21 mouse cellular contexts compared by ENCODE assay signal in genomic region chr7:144026024-144026752, GRCm38 (mm10). TPM values are rescaled to one million over a fixed set of nuclear protein-coding genes. Genes with fewer than 3 reads are reported as not detected.
DNase-seq lines count a peak whose midpoint lies in the region; ATAC-seq and TF ChIP-seq lines count a peak whose summit lies in the region.
"Had no signal": no experiment of that assay in that cellular context is flagged by ENCODE, and none has a peak within 500 bp of the region (broad histone marks: within the 10 kb centered on the region; RNA-seq: fewer than 3 reads in every experiment).

No protein-coding gene starts in this region.

- ATAC-seq in hindbrain, embryonic 13.5 days (ENCODE audit: low FRiP score), result no peak

- WGBS in hindbrain, embryonic 13.5 days, result 85% methylated on average over 12 of the region's 12 CpGs

- H3K4me3 ChIP-seq in layer of hippocampus, adult 2 months, result no peak overlapping the region
- no peak overlapping the region for H3K4me3 ChIP-seq in hindbrain, embryonic 13.5 days
- H3K4me3 ChIP-seq: heart, embryonic 12.5 days; left cerebral cortex, adult 2 months; limb, embryonic 12.5 days; lung, embryonic 15.5 days; megakaryocyte, embryonic 14.5 days; neural tube, embryonic 13.5 days had no signal

- H3K27ac ChIP-seq in layer of hippocampus, adult 2 months, result no peak overlapping the region
- no peak overlapping the region for H3K27ac ChIP-seq in hindbrain, embryonic 13.5 days
- H3K27ac ChIP-seq: left cerebral cortex, adult 2 months; limb, embryonic 12.5 days; lung, embryonic 15.5 days; neural tube, embryonic 13.5 days had no signal

- no peak overlapping the region for H3K9ac ChIP-seq in hindbrain, embryonic 13.5 days
- H3K9ac ChIP-seq: heart, embryonic 12.5 days; limb, embryonic 12.5 days; lung, embryonic 15.5 days; neural tube, embryonic 13.5 days had no signal

- no peaks in the 10 kb centered on the region for H3K9me3 ChIP-seq in hindbrain, embryonic 13.5 days
- H3K9me3 ChIP-seq: limb, embryonic 12.5 days; lung, embryonic 15.5 days; neural tube, embryonic 13.5 days had no signal

- H3K36me3 ChIP-seq in hindbrain, embryonic 13.5 days, result no peaks in the 10 kb centered on the region
- H3K36me3 ChIP-seq: heart, embryonic 12.5 days; limb, embryonic 12.5 days; lung, embryonic 15.5 days; neural tube, embryonic 13.5 days had no signal

- DNase-seq in adrenal gland, postnatal 14 days, result peak; percentile 46
- DNase-seq in adrenal gland, adult 2 months, result no peak
- no peak for DNase-seq in layer of hippocampus, adult 2 months (ENCODE audit: low spot score in 2 of 2)
- no peak for DNase-seq in layer of hippocampus, postnatal 36 days
- DNase-seq in 3134 (ENCODE audit: extremely low read depth, insufficient read length, low spot score) (peak; percentile 38), NIH3T3 (ENCODE audit: low read depth) (peak; percentile 71)
- no peak for DNase-seq in spleen, postnatal 36 days (ENCODE audit: low spot score in 2 of 2)
- DNase-seq: B cell, adult 2 months; cerebellum, adult 11 months; cerebellum, postnatal 25 days; gastrocnemius, postnatal 36 days; heart, postnatal 4 days; retina, postnatal 1 day had no signal

- H3K4me2 ChIP-seq in hindbrain, embryonic 13.5 days, result no peak overlapping the region
- H3K4me2 ChIP-seq: heart, embryonic 12.5 days; limb, embryonic 12.5 days; lung, embryonic 15.5 days; neural tube, embryonic 13.5 days had no signal

- H3K4me1 ChIP-seq in hindbrain, embryonic 13.5 days (replicated peaks), result no peaks in the 10 kb centered on the region
- H3K4me1 ChIP-seq: heart, embryonic 12.5 days; limb, embryonic 12.5 days; lung, embryonic 15.5 days; megakaryocyte, embryonic 14.5 days; neural tube, embryonic 13.5 days had no signal

- no peaks in the 10 kb centered on the region for H3K27me3 ChIP-seq in hindbrain, embryonic 13.5 days
- H3K27me3 ChIP-seq: heart, embryonic 12.5 days; limb, embryonic 12.5 days; lung, embryonic 15.5 days; neural tube, embryonic 13.5 days had no signal

- peak; percentile 26 for TF ChIP-seq CTCF in layer of hippocampus, adult 2 months (conservative IDR thresholded peaks at IDR 0.05)

RNA-seq across cellular contexts. Expression of gene Shank2, which starts 24.5 kb away (rescaled TPM):
- total RNA-seq in adrenal gland, postnatal 14 days (2021), result 3.8 and 5.6 TPM in 2 replicates
- total RNA-seq in adrenal gland, adult 2 months (2021), result 10 to 100 TPM in 1 of 2 experiments, 1 to 10 TPM in 1; 3.7 to 20.0 TPM
- polyA plus RNA-seq in adrenal gland, adult 2 months (2012; rRNA removed), result 1.4 and 2.4 TPM in 2 replicates
- total RNA-seq in layer of hippocampus, adult 2 months (2021), result 100 to 1,000 TPM; 133 to 138 TPM
- total RNA-seq in layer of hippocampus, postnatal 36 days (2021), result 100 to 1,000 TPM; 121 to 138 TPM
- polyA plus RNA-seq in hindbrain, embryonic 13.5 days (2015; fragmentation: Nextera tagmentation; extraction: Ambion mirVana), result 6.5 and 6.8 TPM in 2 replicates
- total RNA-seq: MEL had no signal

Comparison
In these comparisons a context has a peak if more than half of its experiments do, and no peak if none do; other contexts are left out.
1. DNase-seq: peak in adrenal gland, postnatal 14 days (single experiment), 3134 (single experiment) and NIH3T3 (single experiment); none in adrenal gland, adult 2 months (single experiment), layer of hippocampus, adult 2 months (0 of 2), layer of hippocampus, postnatal 36 days (0 of 2) and spleen, postnatal 36 days (0 of 2).
2. RNA of gene Shank2, which starts 24.5 kb away (total RNA-seq): 133 to 138 TPM in layer of hippocampus, adult 2 months and 121 to 138 TPM in layer of hippocampus, postnatal 36 days; 3.7 to 20.0 TPM in adrenal gland, adult 2 months and 3.8 to 5.6 TPM in adrenal gland, postnatal 14 days; every median in the first group is over 4 times any median in the second.